Mouse (Mus musculus) lung, postnatal 4 days (tissue): ENCODE data around the gene Stat5b.
A peak's percentile ranks its signal among the peaks of the same experiment; 100 is the strongest.

Source experiments
- DNase-seq, 2 experiments: peaks; one replicate each; pipeline ENCODE4 v3.0.0; 2021

Stat5b gene

GRCm38 (mm10) chr11:100759611-100760233 lies 90.8 kb downstream of the Stat5b start, which contains the start of gene Kcnh4:
Kcnh4 (minus strand) TSS chr11:100759942.
- peak; percentile 67 to 71 for DNase-seq

DNA sequence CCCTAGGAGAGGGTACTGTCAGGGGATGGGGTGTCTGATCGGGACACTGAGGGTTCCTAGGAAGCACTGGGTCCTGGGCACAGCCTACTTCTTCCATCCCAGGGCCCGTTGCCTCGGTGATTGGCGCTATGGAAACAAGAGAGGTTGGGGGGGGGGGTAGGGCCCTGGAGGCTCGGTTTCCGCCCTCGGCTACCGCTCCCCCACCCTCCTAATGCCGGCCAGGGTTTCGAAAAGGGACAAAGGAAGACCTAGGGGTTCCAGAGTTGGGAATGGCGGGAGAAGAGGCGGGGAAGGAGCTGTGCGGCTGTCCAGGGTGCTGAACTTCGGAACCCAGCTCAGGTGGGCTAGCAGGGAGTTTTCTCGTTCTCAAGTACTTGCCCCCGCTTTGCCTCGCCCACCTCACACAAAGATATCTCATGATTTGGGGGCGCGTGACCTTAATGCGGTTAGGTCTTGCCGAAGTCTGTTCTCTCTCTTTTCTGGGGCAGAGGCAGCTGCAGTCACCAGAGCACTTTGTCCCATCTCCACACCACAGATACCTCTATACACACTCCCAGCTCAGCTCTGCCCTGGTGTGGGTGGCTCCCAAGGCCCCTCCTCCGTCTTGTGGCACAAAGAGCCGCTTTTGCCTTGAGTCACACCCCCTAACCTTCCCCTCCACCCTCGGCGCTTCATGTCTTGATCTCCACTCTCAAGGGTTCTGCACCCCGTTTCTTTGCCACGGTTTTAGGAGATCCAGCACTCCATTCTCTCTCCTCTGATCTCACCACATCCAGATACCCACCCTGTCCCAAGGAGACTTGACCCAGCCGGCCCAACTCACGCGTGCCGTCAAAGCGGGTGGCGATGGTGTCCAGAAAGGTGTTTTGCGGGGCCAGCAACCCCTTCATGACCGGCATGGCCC lies 91.6 kb downstream of the Stat5b start:
- peak in 1 of 2 experiments; percentile 62 for DNase-seq

DNA sequence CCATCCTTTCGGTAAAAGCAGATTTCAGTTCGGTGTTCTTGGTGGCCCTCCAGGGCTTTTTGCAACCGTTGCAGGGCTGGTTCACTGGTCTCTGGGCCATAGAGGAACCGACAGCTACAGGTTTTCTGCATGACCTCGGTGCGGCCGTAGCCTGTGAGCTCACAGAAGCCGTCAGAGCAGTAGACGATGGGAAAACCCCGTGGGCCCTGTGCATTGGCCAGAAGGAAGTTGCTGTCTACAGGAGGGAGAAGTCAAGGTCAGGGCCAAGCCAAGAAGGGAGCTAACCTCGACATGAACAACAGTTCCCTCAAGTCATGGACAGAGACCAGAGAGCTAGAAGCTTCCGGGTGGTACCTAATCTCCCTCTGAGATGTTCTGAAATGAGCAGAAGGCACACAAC lies 93.0 kb downstream of the Stat5b start:
- DNase-seq: no peak

DNA sequence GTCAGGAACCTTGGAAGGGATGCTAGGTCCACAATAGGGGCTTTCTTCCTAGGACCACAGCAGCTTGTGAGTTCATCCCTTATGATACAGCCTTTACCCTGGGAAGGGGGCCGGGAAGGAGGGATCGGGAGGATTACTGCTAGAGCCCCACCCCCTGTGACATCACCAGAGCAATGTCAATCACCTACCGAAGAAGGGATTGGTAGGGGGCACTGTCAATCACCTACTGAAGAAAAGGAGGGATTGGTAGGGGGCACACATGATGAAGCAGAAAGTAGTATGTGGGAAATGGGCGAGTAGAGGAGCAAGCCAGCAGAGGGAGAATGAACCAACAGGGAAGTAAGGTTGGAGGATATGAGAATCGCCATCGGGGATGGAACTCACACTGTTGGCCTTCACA lies 94.0 kb downstream of the Stat5b start:
- DNase-seq: no peak

DNA sequence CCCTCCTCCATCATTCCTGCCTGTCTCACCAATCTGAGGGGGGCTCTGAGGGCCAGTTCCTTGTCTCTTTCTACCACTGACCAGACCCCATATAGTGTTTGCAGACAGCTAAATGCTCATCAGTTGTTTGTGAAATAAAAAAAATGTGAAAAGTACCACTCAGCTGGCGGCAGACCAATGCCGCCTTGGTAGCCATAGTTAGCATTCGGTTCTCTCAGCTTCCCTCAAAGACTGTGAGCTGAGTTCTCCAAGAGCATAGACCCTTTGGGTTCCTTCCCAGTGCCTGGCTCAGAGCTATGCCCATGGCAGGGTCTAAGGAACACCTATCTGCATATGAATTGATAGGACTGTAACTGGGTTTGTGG lies 95.8 kb downstream of the Stat5b start:
- DNase-seq: no peak

- no peak for DNase-seq
These were observed 96.4 kb downstream of the Stat5b start for GRCm38 (mm10) chr11:100754021-100754692.

DNA sequence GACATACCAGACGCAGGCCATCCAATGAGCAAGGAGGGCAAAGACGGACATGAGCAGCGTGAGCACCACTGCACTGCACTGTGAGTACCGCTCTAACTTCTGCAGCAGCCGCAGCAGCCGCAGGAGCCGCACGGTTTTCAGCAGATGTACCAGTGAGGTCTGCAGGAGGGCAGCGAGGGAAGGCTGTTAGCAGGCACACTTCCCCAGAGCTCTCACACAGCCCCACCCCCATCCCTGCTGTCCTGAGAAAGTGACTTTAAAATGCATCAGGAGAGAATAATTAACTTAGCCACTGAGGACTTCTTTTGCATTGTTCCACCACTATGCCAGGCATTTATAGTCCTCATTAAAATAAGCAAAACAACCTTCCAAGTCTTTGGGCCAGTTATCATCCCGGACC lies 98.2 kb downstream of the Stat5b start:
- no peak for DNase-seq

DNA sequence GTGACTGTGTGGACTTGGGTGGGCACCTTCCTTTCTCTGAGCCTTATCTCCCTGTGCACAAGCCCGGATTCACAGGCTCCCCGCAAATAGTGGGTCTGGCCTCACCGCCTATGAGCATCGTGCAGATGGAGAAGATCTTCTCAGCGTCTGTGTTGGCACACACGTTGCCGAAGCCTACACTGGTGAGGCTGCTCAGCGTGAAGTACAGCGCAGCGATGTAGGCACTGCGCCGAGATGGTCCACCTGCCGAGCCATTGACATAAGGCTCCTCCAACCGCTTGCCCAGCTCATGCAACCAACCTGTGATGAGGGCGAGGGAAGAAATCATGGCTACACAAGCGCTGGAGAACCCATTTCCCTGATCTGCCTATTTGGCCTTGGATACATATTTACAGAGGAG lies 100.4 kb downstream of the Stat5b start:
- DNase-seq: no peak

- DNase-seq: no peak
These were observed 101.1 kb downstream of the Stat5b start for GRCm38 (mm10) chr11:100749469-100749868.

DNA sequence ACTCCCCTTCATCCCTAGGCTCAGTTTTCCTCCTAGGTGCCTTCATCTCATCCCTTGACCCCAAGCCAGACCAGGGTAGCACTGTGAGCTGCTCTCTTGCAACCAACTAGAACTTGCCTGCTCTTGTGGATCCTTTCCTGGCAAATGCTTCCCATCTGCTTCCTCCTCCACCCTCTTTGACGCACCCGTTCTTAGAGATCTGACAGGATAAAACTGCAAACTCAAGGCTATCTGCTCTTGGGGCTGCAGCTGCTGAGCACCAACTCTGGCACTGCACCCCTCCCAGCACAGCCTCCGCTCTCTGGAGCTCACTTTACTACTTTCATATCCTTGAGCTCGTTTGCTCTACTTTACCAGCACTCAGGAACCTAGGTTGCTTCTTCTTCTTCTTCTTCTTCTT lies 101.9 kb downstream of the Stat5b start:
- no peak for DNase-seq

GRCm38 (mm10) chr11:100747114-100747513 lies 103.4 kb downstream of the Stat5b start:
- DNase-seq: no peak

GRCm38 (mm10) chr11:100746546-100746945 lies 104.0 kb downstream of the Stat5b start:
- no peak for DNase-seq

GRCm38 (mm10) chr11:100745085-100745484 lies 105.4 kb downstream of the Stat5b start:
- peak in 1 of 2 experiments; percentile 64 for DNase-seq

- DNase-seq: peak in 1 of 2 experiments; percentile 38
These were observed 109.2 kb downstream of the Stat5b start for GRCm38 (mm10) chr11:100741348-100741747.

GRCm38 (mm10) chr11:100738749-100739148 lies 111.8 kb downstream of the Stat5b start:
- no peak for DNase-seq

DNA sequence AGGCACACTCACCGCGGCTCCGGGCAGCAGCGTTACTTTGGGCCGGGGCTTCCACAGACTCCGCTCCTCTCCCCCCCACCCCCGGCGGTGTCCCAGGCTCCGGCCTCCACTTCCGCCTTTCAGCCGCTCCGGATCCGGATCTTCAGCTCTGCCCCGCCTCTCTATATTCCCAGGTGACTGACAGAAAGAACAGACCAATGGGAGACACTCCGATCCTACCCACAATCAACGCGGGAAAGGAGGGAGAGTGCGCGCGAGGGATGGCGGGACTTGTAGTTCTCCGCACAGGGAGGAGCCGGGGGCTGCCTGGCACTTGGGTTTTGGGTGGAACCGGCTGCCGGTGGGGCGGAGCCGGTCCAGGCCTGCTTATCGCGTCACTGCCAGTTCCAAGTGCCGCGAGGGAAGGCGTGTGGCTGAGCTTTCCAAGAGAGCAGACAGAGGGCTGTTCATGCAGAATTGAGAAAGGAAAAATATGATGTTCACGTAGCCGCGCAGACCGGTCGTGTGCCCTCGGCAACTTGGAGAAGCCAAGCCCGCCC lies 112.4 kb downstream of the Stat5b start, which contains the start of gene Rab5c:
Gene Rab5c, minus strand, starts transcription at position 150 of the 539 bp plus-strand sequence.
- DNase-seq: peak; percentile 99

DNA sequence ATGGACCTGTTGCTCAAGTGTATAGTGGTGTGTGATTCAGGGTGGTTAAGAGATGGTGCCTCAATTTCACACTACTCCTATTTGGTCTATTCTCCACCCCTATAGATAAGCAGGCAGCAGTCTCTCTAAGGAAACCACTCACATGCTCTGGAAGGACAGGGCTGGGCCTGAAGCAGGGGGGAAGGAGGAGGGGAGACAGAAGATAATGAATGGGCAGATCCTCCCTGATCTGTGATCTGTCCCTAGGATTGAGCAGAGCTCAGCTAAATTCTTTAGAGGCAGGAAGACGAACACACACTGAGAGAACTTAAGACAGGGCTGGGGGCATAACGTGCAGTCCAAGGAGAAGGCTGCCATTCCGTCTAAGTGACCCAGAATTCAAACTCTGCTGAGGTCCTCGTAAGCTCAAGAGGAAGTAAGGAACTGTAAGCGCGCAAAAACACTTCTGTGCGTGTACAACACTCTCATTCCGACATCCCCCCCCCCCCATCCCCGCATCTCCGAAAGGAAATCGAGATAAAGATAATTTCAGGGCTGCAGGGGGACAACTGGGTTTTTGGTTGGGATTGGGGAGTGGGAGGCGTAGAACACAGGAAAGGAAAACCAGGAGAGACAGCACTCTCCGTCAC lies 113.3 kb downstream of the Stat5b start:
- DNase-seq: no peak

DNA sequence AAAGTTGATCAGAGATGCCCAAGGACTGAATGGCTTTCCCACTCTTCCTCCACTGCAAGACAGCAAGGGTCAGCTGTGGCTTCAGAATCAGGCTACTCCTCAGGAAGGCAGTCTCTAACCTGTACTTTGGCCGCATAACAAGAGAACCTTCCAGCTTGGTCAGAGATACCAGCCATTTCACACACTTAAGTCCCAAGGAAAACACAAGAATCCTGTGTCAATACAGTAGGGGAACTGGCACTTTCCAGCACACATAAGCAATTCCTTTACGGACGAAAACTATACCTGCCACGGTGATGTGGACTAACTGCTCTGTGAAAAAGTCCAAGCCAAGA lies 113.8 kb downstream of the Stat5b start:
- DNase-seq: no peak

- no peak for DNase-seq
These were observed 114.4 kb downstream of the Stat5b start for GRCm38 (mm10) chr11:100735954-100736745.

DNA sequence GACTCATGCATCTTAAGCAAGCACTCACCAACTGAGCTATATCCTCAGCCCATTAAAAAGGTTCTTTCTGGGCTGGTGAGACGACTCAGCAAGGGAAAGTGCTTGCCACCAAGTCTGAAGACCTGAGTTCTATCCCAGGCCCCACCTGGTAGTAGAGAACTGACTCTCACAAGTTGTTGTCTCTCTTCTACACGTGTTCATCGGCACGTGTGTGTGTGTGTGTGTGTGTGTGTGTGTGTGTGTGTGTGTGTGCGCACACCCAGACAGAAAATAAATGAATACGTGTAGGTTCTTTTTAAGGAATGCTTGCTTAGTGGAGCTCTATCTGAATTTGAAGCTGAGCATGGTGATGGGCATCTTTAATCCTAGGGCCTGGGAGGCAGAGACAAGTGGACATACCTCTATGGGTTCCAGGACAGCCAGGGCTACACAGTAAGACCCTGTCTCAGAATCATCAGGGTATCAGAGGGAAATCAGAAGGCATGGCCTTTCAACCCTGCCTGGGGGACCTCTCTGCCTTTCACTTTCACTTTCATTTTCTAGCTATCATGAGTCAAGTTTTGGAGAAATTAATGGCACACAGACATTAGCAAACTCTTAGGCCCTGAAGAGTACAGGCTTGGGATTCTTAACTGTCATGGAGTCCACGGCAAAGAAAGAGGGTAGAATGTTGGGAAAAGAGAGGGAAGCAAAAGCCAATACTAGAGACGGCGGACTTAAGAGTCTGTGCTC lies 115.2 kb downstream of the Stat5b start:
- no peak for DNase-seq
